Mouse (Mus musculus) liver, postnatal 0 days (tissue): Measurements from ENCODE around the gene E2f2.

ENCODE experiments used
- CTCF ChIP-seq: sonication (generic); IDR thresholded peaks from 2 replicates; pipeline ENCODE4 v1.5.1; 2016; ENCODE audit warnings: antibody characterized with exemption, low read depth
- EP300 ChIP-seq: IDR thresholded peaks from 2 replicates; pipeline ENCODE4 v1.6.1; 2016; ENCODE audit warnings: antibody characterized with exemption, low read depth, mild to moderate bottlenecking

- TF ChIP-seq CTCF (no peak), EP300 (no peak)
These were observed 13.2 kb downstream of the E2f2 start for GRCm38 (mm10) chr4:136185375-136185774.
